Mouse (Mus musculus) CD4-positive, CD25-positive, alpha-beta regulatory T cell, adult 4 months (primary cell): ENCODE data around the gene Aldh16a1. TPM values are rescaled to one million over a fixed set of nuclear protein-coding genes. Genes with fewer than 3 reads are reported as not detected.
"Not testable (repeated sequence)": the region's sequence is repeated elsewhere in the genome, so short reads cannot be mapped to it uniquely, and the experiment has no call there.

Experiments used
- ATAC-seq: one replicate; pipeline ENCODE4 v1.8.0; 2017
- polyA plus RNA-seq, 2 experiments: library from polyadenylated mRNA; unstranded; fragments of 100-300 nt; shearing (Covaris generic); gene quantifications; one replicate each; pipeline ENCODE4 v1.2.1; 2017

The Aldh16a1 gene
- polyA plus RNA-seq, 2 experiments from 2014 or later: 16.5 to 27.2 TPM

DNA sequence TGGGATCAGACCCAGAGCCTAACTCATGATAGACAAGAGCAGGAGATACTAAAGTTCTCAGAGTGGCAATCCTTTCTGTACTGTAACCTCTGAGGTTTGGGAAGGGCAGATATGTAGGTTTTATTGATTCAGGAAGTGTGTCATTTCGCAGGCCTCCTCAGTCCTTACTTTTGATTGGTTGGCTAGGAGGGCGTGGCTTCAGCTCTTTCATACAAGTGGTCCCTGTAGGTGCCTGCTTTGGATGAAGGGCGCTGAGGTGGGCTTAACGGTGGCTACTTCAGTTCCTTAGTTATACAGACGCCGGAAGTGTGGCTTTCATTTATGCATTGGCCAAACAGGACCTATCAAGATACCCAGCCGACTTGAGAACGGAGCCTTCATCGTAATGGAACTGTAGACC, 1.2 kb upstream of the Aldh16a1 start:
- no peak for ATAC-seq

DNA sequence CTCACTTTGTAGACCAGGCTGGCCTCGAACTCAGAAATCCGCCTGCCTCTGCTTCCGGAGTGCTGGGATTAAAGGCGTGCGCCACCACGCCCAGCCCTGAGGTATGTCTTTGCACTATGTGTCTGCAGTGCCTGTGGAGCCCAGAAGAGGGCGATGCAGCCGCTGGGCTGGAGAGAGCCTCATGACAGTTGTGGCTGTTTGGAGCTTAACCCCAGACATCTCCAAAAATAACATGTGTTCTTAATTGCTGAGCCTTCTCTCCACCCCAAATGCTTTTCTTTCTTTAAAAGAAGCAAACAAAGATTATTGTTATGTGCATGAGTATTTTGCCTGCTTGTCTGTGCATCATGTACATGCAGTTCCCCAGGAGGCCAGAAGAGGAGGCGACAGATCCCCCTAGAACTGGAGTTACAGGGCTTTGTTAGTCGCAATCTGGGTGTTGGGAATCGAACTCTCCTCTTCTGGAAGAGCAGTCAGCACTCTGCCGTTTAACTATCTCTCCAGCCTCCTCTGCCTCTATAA, 670 bp upstream of the Aldh16a1 start:
- no peak for ATAC-seq

DNA sequence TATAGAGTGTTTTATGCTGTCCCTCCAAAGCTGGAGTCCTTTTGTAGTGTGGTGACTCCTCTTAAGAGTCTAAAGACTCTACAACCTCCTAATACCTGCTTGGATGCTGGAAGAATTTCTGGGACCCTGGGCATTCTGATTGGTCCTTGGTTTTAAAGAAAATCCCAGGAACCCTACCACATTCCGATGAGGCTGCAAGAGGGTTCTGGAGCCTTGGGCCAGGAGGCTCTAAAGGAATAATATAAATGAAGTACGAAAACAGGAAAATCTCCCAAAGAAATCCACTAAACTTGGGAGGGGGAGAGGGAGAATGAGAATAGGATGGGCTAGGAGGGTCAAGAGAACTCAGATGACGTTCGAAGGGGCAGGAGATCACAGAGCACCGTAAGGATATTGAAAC, 798 bp downstream of the Aldh16a1 start:
- no peak for ATAC-seq

DNA sequence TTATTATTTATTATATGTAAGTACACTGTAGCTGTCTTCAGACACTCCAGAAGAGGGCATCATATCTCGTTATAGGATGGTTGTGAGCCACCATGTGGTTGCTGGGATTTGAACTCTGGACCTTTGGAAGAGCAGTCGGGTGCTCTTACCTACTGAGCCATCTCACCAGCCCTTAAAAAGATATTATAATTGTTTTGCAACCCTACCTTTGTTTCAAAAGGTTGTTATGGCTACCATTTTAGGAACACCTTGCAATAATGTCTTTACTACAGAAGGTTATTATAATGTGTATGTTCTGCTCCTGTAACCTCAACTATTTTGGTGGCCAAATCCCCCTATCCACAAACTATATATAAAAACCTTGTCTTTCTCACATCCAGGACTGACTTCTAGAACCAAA, 1.3 kb downstream of the Aldh16a1 start:
- not testable (repeated sequence) for ATAC-seq

DNA sequence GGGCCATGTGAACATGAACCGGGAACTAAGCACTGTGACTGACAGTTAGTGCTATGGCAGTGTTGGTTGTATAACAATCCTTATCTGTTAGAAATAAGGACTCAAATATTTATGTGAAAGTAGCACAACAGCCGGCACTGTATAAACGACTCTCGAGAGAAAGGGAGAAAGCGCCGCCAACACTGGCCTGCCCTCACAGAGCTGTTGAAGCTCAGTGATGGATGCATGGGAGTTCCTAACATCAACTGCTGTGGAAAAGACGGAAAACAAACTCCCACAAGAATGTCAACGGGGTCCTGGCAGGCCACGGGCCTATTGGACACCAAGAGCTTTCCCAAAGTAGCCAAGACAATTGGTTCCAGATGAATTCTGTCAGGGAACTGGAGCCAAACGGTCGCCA, 3.1 kb downstream of the Aldh16a1 start:
- ATAC-seq: no peak

DNA sequence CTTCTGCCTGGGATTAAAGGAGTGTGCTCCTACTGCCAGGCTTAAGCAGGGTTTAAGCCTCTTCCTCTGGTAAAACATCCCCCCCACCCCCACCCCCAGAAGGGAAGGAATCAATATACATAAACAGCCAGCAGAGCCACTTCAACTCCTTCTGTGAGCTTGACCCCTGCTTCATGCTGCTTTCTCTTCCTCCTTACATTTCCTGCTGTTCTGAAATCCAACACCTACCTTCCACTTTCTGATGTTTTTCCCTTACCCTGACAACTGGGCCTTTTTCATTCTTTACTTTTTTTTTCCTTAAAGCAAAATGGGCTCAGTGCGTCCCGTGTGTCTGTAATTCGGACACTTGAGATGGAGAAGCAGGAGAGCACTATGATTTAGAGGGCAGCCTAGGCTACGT, 4.1 kb downstream of the Aldh16a1 start:
- ATAC-seq: no peak

DNA sequence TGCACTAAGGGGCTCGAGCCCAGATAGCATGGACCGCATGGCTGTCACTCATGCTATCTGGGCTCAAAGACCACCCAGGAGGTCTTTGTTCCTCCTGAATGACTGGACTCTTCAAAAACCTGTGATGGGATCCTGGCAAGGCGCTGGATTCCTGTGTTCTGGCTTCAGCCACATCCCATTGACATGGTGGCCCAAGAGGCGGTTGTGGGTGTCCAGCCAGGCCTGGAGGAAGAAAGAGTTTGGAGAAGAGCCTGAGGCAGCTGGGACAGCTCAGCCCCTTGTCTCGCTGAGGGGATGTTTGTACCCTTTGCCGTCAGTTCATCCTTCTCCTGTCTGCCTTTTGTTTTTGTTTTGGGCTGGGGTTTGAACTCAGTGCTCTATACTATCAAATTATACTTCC, 4.8 kb downstream of the Aldh16a1 start:
- no peak for ATAC-seq

DNA sequence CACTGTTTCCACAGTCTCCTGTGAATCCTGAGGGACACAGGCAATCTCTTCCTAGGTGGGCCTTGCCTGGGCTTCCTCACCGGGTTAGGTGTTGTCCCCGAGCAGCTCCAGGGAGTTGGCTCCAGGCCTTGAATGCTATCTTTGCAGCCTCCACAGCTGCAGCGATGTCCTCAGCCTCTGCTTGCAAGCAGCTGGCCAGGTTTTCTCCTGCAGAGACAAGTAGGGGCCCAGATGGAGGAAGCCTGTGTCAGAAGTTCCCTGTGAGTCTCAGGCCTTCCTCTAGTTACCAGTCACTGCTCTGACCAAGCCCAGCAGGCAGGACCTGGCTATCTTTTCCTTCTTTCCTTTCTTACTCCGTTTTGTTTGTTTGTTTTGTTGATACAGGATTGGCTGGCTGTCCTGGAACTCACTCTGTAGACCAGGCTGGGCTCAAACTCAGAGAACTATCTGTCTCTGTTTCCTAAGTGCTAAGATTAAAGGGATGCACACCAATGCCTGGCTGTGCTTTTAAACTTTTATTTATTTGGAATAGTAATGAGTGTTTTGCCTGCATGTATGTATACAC, 5.8 kb downstream of the Aldh16a1 start:
- no peak for ATAC-seq

DNA sequence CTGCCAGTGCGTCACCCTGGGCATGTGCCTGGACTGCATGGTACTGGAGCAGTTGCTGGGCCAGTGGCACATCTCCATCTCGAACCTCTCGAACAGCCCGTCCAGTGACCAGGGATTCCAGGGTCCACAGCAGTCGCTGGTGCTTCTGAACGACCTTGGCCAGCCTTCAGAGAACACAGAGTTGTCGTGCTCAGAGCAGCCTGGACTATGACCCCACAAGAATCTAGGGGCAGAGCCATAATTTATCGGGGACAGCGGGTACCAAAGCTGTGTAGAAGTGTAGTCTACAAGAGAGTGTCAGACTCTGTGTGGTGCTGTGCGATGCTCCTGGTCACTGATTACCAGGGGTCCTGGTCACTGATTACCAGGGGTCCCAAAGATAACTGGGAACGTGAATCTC, 6.5 kb downstream of the Aldh16a1 start:
- ATAC-seq: no peak

DNA sequence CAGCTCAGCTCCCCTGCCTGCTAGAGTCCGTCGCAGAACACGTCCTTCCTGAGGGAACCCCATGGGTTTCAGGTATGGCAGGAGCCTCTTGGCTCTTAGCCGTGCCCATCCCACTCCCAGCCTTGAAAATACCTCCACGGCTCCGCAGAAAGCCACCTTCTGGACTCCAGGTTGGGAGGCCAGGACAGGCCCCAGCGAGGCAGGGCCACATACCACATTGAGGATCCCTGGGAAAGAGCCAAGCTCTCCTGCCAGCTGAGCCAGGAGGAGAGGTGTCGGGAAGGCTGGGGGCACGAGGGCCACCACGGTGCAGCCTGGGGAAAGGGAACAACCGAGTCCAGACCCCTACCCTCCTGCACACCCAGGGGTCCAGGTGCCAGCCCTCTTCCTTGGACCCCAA, 7.1 kb downstream of the Aldh16a1 start:
- ATAC-seq: no peak

DNA sequence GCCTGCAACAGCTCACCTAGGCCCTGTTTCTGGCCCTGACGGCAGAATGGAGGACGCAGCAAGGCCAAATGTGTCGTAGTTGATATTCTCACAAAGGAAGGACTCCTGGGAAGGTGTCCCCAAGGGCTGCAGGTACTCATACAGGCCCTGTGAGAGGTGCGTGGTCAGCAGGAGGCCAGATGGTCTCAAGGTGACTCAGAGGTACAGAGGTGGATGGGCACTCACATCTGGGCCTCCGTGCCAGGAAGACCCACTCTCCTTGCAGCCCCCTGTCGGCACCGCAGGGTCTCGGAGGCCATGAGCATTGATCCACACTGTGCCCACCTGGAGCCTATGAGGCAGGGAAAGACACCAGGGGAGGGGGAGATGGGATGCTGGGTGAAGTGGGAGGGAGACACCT, 8.9 kb downstream of the Aldh16a1 start:
- no peak for ATAC-seq

DNA sequence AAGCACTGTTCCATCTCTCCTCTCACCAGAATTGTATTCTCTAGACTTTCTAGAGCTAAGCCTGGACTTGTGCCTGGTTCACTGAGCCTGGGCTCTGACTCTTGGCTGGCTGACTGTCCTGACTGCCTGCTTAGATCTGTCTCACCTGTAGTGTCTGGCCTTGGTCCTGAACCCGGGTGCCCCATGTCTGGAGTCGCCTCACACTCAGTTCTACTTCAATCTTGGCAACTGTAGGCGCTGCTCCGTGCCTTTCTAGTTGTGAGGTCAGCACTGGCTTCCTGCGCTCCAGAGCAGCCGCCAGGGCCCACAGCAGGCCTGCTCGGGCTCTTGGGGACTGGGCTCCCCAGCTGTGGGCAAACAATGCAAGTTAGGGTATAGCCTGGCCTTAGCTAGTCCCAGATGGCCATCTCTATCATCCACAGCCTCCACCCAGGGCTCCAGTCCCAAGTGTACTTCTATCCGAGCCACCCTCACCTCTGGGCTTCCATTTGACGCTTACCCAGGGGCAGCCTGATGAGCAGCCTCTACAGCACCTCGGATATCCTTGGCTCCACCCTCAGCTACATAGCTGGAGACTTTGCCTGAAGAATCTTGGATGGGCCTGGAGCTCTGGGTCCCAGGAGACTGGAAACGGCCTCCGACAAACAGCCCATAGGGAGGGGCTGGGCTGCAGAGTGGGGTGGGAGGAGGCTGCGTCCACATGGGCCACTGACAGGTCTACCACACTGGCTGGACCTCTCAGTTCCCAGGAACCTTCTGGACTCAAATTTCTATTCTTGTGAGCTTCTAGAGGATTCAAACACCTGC, 9.8 kb downstream of the Aldh16a1 start:
- no peak for ATAC-seq

DNA sequence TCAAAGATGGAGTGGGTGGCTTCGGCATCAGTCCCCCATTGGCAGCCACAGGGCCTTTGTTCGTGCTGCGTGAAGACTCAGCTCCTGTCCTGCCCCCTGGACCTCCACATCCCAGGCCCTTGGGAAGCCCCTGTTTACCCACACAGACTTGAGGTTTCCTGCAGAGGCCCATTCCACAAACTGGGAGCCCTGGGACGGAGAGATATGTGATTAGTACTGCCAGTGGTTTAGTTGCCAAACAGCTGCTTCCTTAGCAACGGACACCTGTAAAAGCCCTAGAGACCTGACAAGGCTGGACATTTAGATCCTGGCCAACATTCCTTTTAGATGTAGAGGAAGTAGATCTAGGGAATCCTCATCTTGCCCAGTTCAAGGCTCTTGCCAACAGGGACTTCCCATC, 12.5 kb downstream of the Aldh16a1 start:
- ATAC-seq: no peak

DNA sequence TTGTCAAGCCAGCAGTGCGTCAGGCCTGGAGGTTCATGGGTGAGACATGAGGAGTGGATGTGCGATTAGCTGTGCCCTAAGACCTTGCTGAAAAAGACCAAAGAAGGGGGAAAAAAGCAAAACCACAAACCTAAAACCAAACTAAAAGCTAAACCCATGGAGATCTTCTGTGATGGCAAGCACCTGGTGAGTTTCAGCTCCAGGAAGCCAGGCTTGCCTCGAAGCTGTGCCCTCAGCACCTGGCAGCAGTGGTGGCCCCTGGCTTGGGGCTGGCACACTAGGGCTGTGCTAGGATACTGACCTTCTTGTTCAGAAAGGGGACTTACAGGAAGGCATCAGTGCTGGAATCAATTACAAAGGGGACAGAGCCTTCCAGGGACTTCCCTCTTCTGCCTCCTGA, 13.1 kb downstream of the Aldh16a1 start:
- ATAC-seq: no peak

DNA sequence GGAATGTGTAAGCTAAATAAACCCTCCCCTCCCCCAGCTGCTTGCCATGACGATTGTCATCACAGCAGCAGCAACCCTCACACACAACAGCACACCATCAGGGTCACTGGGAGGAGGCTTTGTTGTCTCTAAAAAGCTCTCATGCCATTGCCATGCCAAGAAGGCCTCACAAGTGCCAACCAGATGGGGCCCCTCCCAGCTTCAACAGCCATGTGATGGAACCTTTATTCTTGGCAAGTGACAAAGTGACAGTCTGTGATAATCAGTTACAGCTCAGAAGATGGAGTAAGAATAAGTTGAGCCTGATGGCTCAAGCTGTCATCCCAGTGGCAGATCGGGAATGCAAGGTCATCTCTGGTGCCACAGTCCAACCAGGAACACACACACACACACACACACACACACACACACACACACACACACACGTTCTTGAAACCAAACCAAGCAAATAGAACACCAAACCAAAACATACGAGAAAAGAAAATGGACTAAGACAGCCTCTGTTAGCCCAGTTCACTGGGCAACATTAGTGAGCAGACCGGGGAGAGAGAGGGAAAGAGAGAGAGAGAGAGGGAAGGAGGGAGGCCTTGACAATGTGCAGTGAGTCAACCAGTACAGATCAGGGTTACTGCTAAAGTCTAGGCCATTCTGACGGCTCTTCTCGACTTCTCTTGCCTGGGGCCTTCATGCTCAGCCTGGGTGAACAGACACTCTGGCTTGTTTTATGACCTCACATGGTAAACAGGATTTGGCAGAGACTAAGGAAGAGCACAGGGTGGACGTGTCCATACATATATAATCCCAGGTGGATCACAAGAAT, 14.3 kb downstream of the Aldh16a1 start:
- ATAC-seq: no peak

DNA sequence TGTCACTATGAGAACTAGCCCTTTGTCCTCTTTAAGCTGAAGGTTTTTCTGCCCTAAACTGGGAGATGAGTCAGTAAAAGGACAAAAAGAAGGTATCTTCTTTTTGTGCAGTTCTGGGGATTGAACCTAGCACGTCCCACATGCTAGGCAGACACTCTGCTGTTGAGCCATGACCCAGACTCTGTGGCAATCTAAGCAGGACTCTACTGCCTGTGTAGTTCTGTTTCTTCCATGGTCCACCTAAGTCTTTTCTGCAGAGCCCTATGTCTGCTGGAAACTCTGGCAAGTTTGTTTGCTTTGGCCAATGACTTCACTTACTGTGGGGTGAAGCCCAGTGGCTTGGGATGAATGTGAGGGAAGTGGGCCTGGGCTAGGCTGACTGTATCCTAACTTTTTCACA, 16.0 kb downstream of the Aldh16a1 start:
- ATAC-seq: no peak

DNA sequence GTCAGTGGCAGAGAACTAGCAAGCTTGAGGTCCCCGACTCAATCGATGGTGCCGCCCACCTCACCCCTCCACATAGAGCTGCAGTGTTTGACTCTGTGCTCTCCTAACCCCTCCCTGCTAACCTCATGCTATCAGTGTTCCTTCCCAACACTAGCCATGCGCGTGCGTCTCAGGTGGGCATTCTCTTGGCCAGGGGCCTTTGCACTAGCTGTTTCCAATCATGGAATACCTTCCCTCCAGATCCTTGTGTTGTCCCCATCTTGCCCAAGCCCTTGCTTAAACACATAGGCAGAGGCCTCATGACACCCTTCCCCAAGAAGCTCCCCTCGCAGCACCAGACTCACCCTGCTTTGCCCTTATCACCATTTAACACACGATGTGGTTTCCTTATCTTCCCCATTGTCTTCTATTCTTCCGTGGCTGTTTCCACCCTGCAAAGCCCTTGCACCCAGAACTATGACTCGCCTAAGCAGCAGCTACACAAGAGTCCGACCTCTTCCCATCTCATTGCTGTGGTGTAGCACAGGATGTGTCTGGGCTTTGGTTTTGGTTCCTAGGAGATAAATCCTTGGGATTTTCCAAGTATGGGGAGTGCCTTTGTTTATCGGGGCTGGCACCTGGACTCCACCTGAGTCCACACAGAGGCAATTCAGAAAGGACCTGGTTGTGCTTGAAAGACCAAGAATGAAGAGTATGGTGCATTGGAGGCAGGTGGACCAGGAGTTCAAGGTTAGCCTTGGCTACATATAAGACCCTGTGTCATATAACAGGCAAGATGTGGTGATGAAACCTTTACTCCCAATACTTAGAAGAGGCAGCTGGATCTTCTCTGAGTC, 17.0 kb downstream of the Aldh16a1 start:
- no peak for ATAC-seq

DNA sequence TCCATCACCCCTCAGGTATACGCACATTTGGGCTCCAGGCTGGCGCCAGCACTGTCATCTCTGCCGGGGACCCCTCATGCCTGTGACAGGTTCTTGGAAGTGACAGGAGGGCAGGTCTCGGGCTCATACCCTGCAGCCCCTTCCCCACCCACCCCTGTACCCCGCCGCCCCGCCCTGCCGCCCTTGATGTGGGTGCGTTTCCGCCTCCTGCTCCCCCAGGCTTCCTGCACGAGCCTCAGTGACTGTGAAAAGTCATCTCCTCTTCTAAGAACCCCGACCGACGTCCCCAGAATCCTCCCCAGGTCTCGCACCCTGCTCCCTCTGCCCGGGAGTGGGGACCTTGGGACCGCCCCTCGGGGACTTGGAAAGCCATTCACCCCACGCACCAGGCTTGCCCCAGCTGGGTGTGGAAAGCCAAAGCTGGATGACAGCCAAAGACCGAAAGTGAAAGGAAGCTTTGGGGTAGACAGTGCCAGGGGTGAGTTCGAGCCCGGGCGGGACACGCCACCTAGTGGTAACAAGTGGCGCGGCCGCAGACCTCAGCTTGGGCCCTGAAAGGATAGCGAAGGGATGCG, 18.3 kb downstream of the Aldh16a1 start, which contains the start of the genes Gm45713 and Flt3l:
Gm45713 (minus strand) TSS at position 239 of the 575 bp plus-strand sequence.
Flt3l (minus strand) TSS at position 440 of the 575 bp plus-strand sequence.
- ATAC-seq: peak; percentile 84

DNA sequence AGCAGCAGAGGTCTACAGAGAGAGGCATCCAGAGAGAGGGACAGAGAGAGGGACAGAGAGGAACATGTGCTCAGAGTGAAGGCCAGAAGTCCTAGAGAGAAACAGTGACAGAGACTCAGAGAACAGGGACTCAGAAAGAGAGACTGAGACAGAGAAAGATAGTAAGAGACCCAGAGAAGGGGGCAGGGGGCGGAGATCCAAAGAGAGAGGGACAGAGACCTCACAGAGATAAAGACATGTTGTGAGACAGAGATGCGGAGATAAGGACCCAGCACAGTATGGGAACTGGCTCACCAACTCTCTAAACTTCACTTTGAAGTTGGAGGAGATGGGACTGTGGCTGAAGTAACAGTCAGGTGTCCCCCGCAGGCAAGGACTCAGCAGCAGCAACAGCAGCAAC, 19.0 kb downstream of the Aldh16a1 start:
- no peak for ATAC-seq

DNA sequence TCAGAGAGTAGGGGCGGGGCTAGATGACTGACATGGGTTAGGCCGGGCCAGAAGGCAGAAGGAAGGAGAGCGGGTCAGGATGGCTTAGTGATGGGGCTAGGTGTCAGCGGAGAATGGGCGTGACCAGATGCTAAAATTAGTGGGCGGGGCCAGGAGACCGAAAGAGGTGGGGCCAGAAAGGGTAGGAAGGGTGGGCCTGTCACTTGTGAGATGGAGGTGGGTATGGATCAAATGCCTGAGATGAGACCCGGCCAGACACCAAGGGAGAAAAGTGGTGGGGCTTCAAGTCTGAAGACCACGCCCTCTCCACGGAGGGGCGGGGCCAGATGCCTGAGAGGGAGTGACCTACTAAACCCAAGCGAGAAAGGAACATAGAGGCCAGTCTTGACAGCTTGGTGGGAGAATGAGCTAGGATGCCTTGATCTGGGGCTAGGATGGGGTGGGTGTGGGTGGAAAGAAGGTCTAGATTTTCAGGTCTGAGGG, 19.8 kb downstream of the Aldh16a1 start:
- ATAC-seq: no peak

DNA sequence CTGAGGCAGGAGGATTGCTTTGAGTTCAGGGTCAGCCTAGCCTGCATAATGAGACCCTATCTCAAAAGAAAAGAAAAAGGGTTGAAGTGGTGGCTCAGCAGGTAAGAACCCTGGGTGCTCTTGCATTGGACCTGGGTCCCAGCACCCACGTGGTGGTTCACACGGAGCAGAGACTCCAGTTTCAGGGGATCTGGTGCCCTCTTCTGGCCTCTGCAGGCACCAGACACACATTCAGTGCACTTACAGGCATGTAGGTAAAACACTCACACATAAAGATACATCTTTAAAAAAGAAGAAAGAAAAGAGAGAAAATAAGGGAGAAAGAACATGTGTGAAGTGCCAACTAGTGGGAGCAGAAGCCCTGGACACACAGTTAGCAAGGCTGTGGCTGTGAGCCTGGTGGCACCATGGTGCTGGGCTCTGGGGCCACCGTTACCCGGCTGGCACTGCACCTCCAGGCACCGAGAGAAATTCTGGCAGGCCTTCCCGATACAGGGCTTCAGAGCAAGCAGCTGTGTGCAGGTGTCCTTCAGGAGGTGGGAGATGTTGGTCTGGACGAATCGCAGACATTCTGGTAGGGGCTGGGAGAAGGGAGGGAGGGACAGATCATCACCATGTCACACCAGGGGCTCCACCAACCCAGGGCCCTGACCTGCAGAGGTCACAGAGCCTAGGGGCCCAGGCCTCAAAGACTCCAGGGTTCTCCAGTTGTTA, 20.8 kb downstream of the Aldh16a1 start:
- no peak for ATAC-seq
